Mouse (Mus musculus): Measurements from ENCODE around the gene Patl2.

DNA sequence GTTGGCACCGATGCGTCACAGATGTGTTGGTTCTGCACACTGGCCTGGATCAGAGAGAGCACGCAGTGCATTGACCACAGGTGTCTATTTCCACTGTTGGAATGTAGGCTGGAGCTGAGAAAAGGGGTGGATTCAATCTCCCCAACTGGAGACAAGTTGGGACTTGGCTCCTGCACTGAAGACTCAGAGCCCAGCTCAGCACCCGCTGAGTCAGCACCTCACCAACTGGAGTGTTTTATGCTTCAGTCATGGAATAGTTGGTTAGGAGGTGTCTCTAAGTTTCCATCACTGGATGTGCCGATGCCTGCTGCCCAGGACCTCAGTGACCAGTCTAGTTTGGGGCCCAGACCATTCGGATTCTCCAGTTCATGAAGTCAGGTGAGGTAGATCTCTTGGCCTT is 44.4 kb upstream of the Patl2 start:
- TF ChIP-seq CTCF (IDR thresholded peaks at IDR 0.05; ENCODE audit: low read depth) (no peak), EP300 (IDR thresholded peaks at IDR 0.05; ENCODE audit: low read depth) (no peak)

All from heart, postnatal 0 days (tissue).